Mouse (Mus musculus): ENCODE results near the gene Iqck. TPM values are rescaled to one million over a fixed set of nuclear protein-coding genes. Genes with fewer than 3 reads are reported as not detected.

Gene Iqck
- 1 to 10 TPM; 4.0 to 4.5 TPM for total RNA-seq (2021)

- peak; percentile 82 to 87 for DNase-seq (ENCODE audit: extremely low spot score in 1 of 2, low spot score in 1 of 2)
Measured at GRCm38 (mm10) chr7:118855171-118855876, at the start of gene Iqck. Gene Iqck (plus strand): TSS chr7:118855752.

GRCm38 (mm10) chr7:118806631-118807411 lies 48.7 kb upstream of the Iqck start:
- DNase-seq (ENCODE audit: extremely low spot score in 1 of 2, low spot score in 1 of 2), result no peak

- no peak for DNase-seq (ENCODE audit: extremely low spot score in 1 of 2, low spot score in 1 of 2)
Measured at GRCm38 (mm10) chr7:118807899-118808298, 47.7 kb upstream of the Iqck start.

- DNase-seq (ENCODE audit: extremely low spot score in 1 of 2, low spot score in 1 of 2), result no peak
Measured at GRCm38 (mm10) chr7:118811407-118812106, 44.0 kb upstream of the Iqck start.

GRCm38 (mm10) chr7:118813592-118813991 lies 42.0 kb upstream of the Iqck start:
- DNase-seq (ENCODE audit: extremely low spot score in 1 of 2, low spot score in 1 of 2), result no peak

- no peak for DNase-seq (ENCODE audit: extremely low spot score in 1 of 2, low spot score in 1 of 2)
Measured at GRCm38 (mm10) chr7:118816275-118816674, 39.3 kb upstream of the Iqck start.

GRCm38 (mm10) chr7:118817741-118818140 lies 37.8 kb upstream of the Iqck start:
- no peak for DNase-seq (ENCODE audit: extremely low spot score in 1 of 2, low spot score in 1 of 2)

- no peak for DNase-seq (ENCODE audit: extremely low spot score in 1 of 2, low spot score in 1 of 2)
Measured at GRCm38 (mm10) chr7:118819666-118820065, 35.9 kb upstream of the Iqck start.

GRCm38 (mm10) chr7:118821356-118821755 lies 34.2 kb upstream of the Iqck start:
- DNase-seq (ENCODE audit: extremely low spot score in 1 of 2, low spot score in 1 of 2), result no peak

- no peak for DNase-seq (ENCODE audit: extremely low spot score in 1 of 2, low spot score in 1 of 2)
Measured at GRCm38 (mm10) chr7:118821887-118822556, 33.5 kb upstream of the Iqck start.

GRCm38 (mm10) chr7:118824451-118824850 lies 31.1 kb upstream of the Iqck start:
- DNase-seq (ENCODE audit: extremely low spot score in 1 of 2, low spot score in 1 of 2), result no peak

- no peak for DNase-seq (ENCODE audit: extremely low spot score in 1 of 2, low spot score in 1 of 2)
Measured at GRCm38 (mm10) chr7:118827975-118828416, 27.6 kb upstream of the Iqck start.

- no peak for DNase-seq (ENCODE audit: extremely low spot score in 1 of 2, low spot score in 1 of 2)
Measured at GRCm38 (mm10) chr7:118837901-118838300, 17.7 kb upstream of the Iqck start.

- DNase-seq (ENCODE audit: extremely low spot score in 1 of 2, low spot score in 1 of 2), result peak in 1 of 2 experiments; percentile 39
Measured at GRCm38 (mm10) chr7:118841030-118841745, 14.4 kb upstream of the Iqck start.

- DNase-seq (ENCODE audit: extremely low spot score in 1 of 2, low spot score in 1 of 2), result no peak
Measured at GRCm38 (mm10) chr7:118841796-118842195, 13.8 kb upstream of the Iqck start.

- DNase-seq (ENCODE audit: extremely low spot score in 1 of 2, low spot score in 1 of 2), result no peak
Measured at GRCm38 (mm10) chr7:118842938-118843337, 12.6 kb upstream of the Iqck start.

- DNase-seq (ENCODE audit: extremely low spot score in 1 of 2, low spot score in 1 of 2), result no peak
Measured at GRCm38 (mm10) chr7:118845141-118845540, 10.4 kb upstream of the Iqck start.

- DNase-seq (ENCODE audit: extremely low spot score in 1 of 2, low spot score in 1 of 2), result no peak
Measured at GRCm38 (mm10) chr7:118846329-118846728, 9.2 kb upstream of the Iqck start.

- peak in 1 of 2 experiments; percentile 0 for DNase-seq (ENCODE audit: extremely low spot score in 1 of 2, low spot score in 1 of 2)
Measured at GRCm38 (mm10) chr7:118848796-118849195, 6.8 kb upstream of the Iqck start.
